Mouse (Mus musculus) MEL (cell line): Measurements from ENCODE around the gene Gramd1b. TPM values are rescaled to one million over a fixed set of nuclear protein-coding genes. Genes with fewer than 3 reads are reported as not detected.

Experiments used
- DNase-seq: peaks from one replicate; pipeline ENCODE4 v3.0.0; 2011; ENCODE audit warnings: low read depth, low spot score
- H3K27ac ChIP-seq: 2 replicates; pipeline ENCODE4 v1.5.1; 2012; ENCODE audit warnings: low read depth, mild to moderate bottlenecking, control low read depth, low read length, moderate library complexity; ENCODE audit not compliant: control insufficient read depth
- H3K27me3 ChIP-seq, 2 experiments: fragments of 150-350 bp in 1 of 2; sonication (generic) in 1 of 2; 2 replicates each; pipeline ENCODE4 v1.6.1; 2012; ENCODE audit warnings: low read length in 2 of 2, mild to moderate bottlenecking in 2 of 2, improper control_type of control experiment in 1 of 2, moderate library complexity in 1 of 2; ENCODE audit not compliant: insufficient read depth in 2 of 2, control insufficient read depth in 1 of 2
- H3K36me3 ChIP-seq, 2 experiments: 2 replicates each; pipeline ENCODE4 v1.6.1; 2012 to 2014; ENCODE audit warnings: low read length in 2 of 2, improper control_type of control experiment in 1 of 2, inconsistent platforms in 1 of 2, mild to moderate bottlenecking in 1 of 2; ENCODE audit not compliant: insufficient read depth in 2 of 2, control insufficient read depth in 1 of 2
- H3K4me1 ChIP-seq, 2 experiments: fragments of 150-350 bp in 1 of 2; sonication (generic) in 1 of 2; 2 replicates each; pipeline ENCODE4 v1.6.1; 2012; ENCODE audit warnings: low read length in 2 of 2, improper control_type of control experiment in 1 of 2, mild to moderate bottlenecking in 1 of 2; ENCODE audit not compliant: insufficient read depth in 2 of 2, control insufficient read depth in 1 of 2
- H3K4me3 ChIP-seq, 2 experiments: fragments of 150-350 bp in 1 of 2; sonication (generic) in 1 of 2; 2 replicates each; pipeline ENCODE4 v1.5.1; 2012; ENCODE audit warnings: low read depth in 2 of 2, low read length in 2 of 2, mild to moderate bottlenecking in 2 of 2, moderate library complexity in 2 of 2, control low read depth in 1 of 2, improper control_type of control experiment in 1 of 2; ENCODE audit not compliant: control insufficient read depth in 1 of 2, insufficient read depth in 1 of 2
- H3K79me2 ChIP-seq: 2 replicates; pipeline ENCODE4 v1.6.1; 2012; ENCODE audit warnings: mild to moderate bottlenecking, low read length, moderate library complexity; ENCODE audit not compliant: control insufficient read depth, poor library complexity, insufficient read depth
- H3K9ac ChIP-seq: 2 replicates; pipeline ENCODE4 v1.6.1; 2012; ENCODE audit warnings: low read depth, mild to moderate bottlenecking, control low read depth, low read length, moderate library complexity; ENCODE audit not compliant: control insufficient read depth, poor library complexity, severe bottlenecking
- H3K9me3 ChIP-seq: fragments of 150-350 bp; sonication (generic); replicated peaks from 2 replicates; pipeline ENCODE4 v1.6.1; 2012; ENCODE audit warnings: mild to moderate bottlenecking, low read length, improper control_type of control experiment, moderate library complexity; ENCODE audit not compliant: insufficient read depth
- CHD1 ChIP-seq: IDR thresholded peaks from 2 replicates; pipeline ENCODE4 v1.6.1; 2012; ENCODE audit warnings: low read depth, mild to moderate bottlenecking, inconsistent platforms, low read length, improper control_type of control experiment
- E2F4 ChIP-seq: IDR thresholded peaks from 2 replicates; pipeline ENCODE4 v1.6.1; 2011; ENCODE audit warnings: low read depth, low read length, improper control_type of control experiment, borderline replicate concordance
- ELF1 ChIP-seq: IDR thresholded peaks from 2 replicates; pipeline ENCODE4 v1.6.1; 2014; ENCODE audit warnings: low read depth, mild to moderate bottlenecking, inconsistent platforms, low read length, improper control_type of control experiment, moderate library complexity
- EP300 ChIP-seq, 2 experiments: IDR thresholded peaks; 2 replicates each; pipeline ENCODE4 v1.6.1; 2011; ENCODE audit warnings: improper control_type of control experiment in 2 of 2, low read length in 2 of 2, low read depth in 1 of 2, mild to moderate bottlenecking in 1 of 2
- ETS1 ChIP-seq: IDR thresholded peaks from 2 replicates; pipeline ENCODE4 v1.6.1; 2012; ENCODE audit warnings: low read depth, mild to moderate bottlenecking, inconsistent platforms, low read length, improper control_type of control experiment, moderate library complexity
- HCFC1 ChIP-seq: IDR thresholded peaks from 2 replicates; pipeline ENCODE4 v1.6.1; 2012; ENCODE audit warnings: low read depth, mild to moderate bottlenecking, inconsistent platforms, low read length, improper control_type of control experiment, moderate library complexity
- KAT2A ChIP-seq: conservative IDR thresholded peaks from 2 replicates; pipeline ENCODE4 v1.6.1; 2012; ENCODE audit warnings: low read depth, low read length, improper control_type of control experiment, inconsistent platforms
- MAFK ChIP-seq: IDR thresholded peaks from 2 replicates; pipeline ENCODE4 v1.6.1; 2011; ENCODE audit warnings: low read depth, mild to moderate bottlenecking, low read length, improper control_type of control experiment, borderline replicate concordance
- MAZ ChIP-seq: IDR thresholded peaks from 2 replicates; pipeline ENCODE4 v1.6.1; 2012; ENCODE audit warnings: low read depth, mild to moderate bottlenecking, inconsistent platforms, low read length, improper control_type of control experiment
- MXI1 ChIP-seq: IDR thresholded peaks from 2 replicates; pipeline ENCODE4 v1.6.1; 2011; ENCODE audit warnings: mild to moderate bottlenecking, low read depth, low read length, improper control_type of control experiment
- NRF1 ChIP-seq: IDR thresholded peaks from 2 replicates; pipeline ENCODE4 v1.6.1; 2014; ENCODE audit warnings: low read depth, mild to moderate bottlenecking, inconsistent platforms, low read length, improper control_type of control experiment, moderate library complexity; ENCODE audit not compliant: poor library complexity, insufficient read depth, severe bottlenecking
- POLR2A ChIP-seq, 2 experiments: IDR thresholded peaks; 2 replicates each; pipeline ENCODE4 v1.6.1; 2011 to 2012; ENCODE audit warnings: low read length in 2 of 2, mild to moderate bottlenecking in 2 of 2, control low read depth in 1 of 2, improper control_type of control experiment in 1 of 2, low read depth in 1 of 2, moderate library complexity in 1 of 2; ENCODE audit not compliant: control insufficient read depth in 1 of 2, insufficient read depth in 1 of 2, poor library complexity in 1 of 2
- POLR2AphosphoS2 ChIP-seq: IDR thresholded peaks from 2 replicates; pipeline ENCODE4 v1.6.1; 2011; ENCODE audit warnings: low read length, improper control_type of control experiment
- POLR2AphosphoS5 ChIP-seq: IDR thresholded peaks from 2 replicates; pipeline ENCODE4 v1.6.1; 2012; ENCODE audit warnings: low read depth, borderline replicate concordance, mild to moderate bottlenecking, inconsistent platforms, low read length, moderate library complexity, mixed read lengths
- RAD21 ChIP-seq: IDR thresholded peaks from 2 replicates; pipeline ENCODE4 v1.6.1; 2011; ENCODE audit warnings: mild to moderate bottlenecking, low read depth, low read length, improper control_type of control experiment
- RCOR1 ChIP-seq: IDR thresholded peaks from 2 replicates; pipeline ENCODE4 v1.6.1; 2012; ENCODE audit warnings: low read depth, mild to moderate bottlenecking, inconsistent platforms, low read length, improper control_type of control experiment
- SMC3 ChIP-seq: IDR thresholded peaks from 2 replicates; pipeline ENCODE4 v1.6.1; 2011; ENCODE audit warnings: low read depth, low read length, improper control_type of control experiment
- TAL1 ChIP-seq: IDR thresholded peaks from 2 replicates; pipeline ENCODE4 v1.6.1; 2012; ENCODE audit warnings: mild to moderate bottlenecking, inconsistent platforms, low read length, moderate library complexity, mixed read lengths
- TBP ChIP-seq: IDR thresholded peaks from 2 replicates; pipeline ENCODE4 v1.8.0; 2011; ENCODE audit warnings: low read depth, low read length, improper control_type of control experiment
- TCF12 ChIP-seq: IDR thresholded peaks from 2 replicates; pipeline ENCODE4 v1.6.1; 2014; ENCODE audit warnings: low read depth, mild to moderate bottlenecking, inconsistent platforms, low read length, improper control_type of control experiment, moderate library complexity
- USF1 ChIP-seq: IDR thresholded peaks from 2 replicates; pipeline ENCODE4 v1.6.1; 2014; ENCODE audit warnings: low read depth, mild to moderate bottlenecking, inconsistent platforms, low read length, improper control_type of control experiment, moderate library complexity
- ZC3H11A ChIP-seq: IDR thresholded peaks from 2 replicates; pipeline ENCODE4 v1.6.1; 2012; ENCODE audit warnings: low read depth, mild to moderate bottlenecking, inconsistent platforms, low read length, improper control_type of control experiment
- ZMIZ1 ChIP-seq: IDR thresholded peaks from 2 replicates; pipeline ENCODE4 v1.6.1; 2012; ENCODE audit warnings: low read depth, mild to moderate bottlenecking, inconsistent platforms, low read length, improper control_type of control experiment, moderate library complexity
- polyA plus RNA-seq, 2 experiments: library from polyadenylated mRNA; stranded (reverse) in 1 of 2; unstranded in 1 of 2; fragments of >175 nt in 1 of 2; fragments of >200 nt in 1 of 2; gene quantifications; 2 replicates each; pipeline versions ENCODE4 v1.2.1 to v1.2.4; 2012; ENCODE audit warnings: low replicate concordance in 2 of 2, low read depth in 1 of 2; ENCODE audit not compliant: insufficient read length in 2 of 2, insufficient read depth in 1 of 2, missing spikeins in 1 of 2
- total RNA-seq: library from RNA; depleted of rRNA; stranded (reverse); fragments of 300-350 nt; gene quantifications from 2 replicates; pipeline ENCODE4 v1.2.3, GENCODE M21; 2012

Gene Gramd1b
- total and polyA plus RNA-seq, 3 experiments, result not detected

DNA sequence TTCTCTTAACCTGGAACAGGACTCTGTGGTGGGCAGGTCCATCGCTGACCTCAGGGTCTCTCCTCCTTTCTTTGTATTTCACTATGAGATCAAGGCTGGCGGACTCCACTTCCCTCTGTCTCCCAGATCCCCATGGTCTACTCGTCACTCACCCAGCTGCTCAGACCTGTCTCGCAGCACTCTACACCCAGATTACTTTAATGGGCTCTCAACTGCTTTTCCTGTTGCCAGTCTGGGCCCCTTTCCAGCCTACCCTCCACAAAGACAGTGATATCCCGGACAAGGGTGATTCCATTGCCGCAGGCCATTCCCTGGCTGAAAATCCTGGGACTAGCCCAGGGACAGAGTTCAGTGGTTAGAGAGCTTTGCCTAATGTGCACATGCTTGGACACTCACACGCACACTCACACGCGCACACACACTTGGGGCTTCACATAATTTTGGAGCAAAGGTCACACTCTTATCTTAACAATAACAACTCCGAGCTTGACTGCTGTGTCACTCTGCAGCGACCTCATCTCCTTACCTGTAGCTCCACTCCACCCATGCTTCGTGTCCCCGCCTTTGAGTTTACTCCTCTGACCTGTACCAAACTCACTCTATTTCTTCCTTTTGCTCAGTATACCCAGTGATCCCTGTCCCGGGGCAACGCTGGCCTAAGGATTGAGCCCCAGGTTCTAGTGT, 110.4 kb downstream of the Gramd1b start:
- H3K4me3 ChIP-seq, result no peak overlapping the region

DNA sequence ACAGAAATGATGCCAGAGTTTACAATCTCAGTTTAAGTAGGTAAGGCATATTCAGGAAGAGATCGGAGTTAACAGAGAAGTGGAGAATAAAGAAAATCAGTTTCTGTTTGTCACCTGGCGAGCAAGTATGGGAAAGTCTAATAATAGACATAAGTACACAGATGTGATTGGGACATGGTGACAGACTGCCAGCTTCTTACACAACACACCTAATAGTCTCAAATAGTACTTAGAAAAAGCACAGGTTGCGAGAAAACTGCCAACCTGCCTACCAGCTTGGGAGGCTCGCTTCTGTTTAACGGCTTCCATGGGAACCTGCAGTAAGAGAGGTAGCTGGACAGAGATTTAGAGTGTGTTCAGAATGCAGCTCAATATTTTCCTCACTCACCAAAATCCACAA, 112.4 kb downstream of the Gramd1b start:
- Histone ChIP-seq H3K27ac (no peak overlapping the region), H3K36me3 (no peaks in the 10 kb centered on the region), H3K27me3 (no peaks in the 10 kb centered on the region), H3K9me3 (no peaks in the 10 kb centered on the region), H3K79me2 (no peaks in the 10 kb centered on the region), H3K9ac (no peak overlapping the region), H3K4me3 (no peak overlapping the region), H3K4me1 (no peaks in the 10 kb centered on the region)
- DNase-seq, result no peak
- TF ChIP-seq POLR2AphosphoS5 (no peak), POLR2A (IDR thresholded peaks at IDR 0.05; ENCODE audit: control insufficient read depth in 1 of 2, insufficient read depth in 1 of 2, low read depth in 1 of 2, low read length in 2 of 2, poor library complexity in 1 of 2) (no peak), KAT2A (no peak), HCFC1 (no peak), POLR2AphosphoS2 (no peak), MAFK (no peak), ETS1 (no peak), TCF12 (no peak), SMC3 (no peak), ELF1 (no peak), TAL1 (no peak), RAD21 (no peak), MXI1 (no peak), TBP (no peak), MAZ (no peak)

More for the DNA sequence above, 110.4 kb downstream of the Gramd1b start:
- H3K4me1 ChIP-seq, result no peaks in the 10 kb centered on the region
- DNase-seq, result no peak
- no peaks in the 10 kb centered on the region for H3K79me2 ChIP-seq
- no peaks in the 10 kb centered on the region for H3K36me3 ChIP-seq
- TF ChIP-seq USF1 (no peak), HCFC1 (no peak), EP300 (IDR thresholded peaks at IDR 0.05; ENCODE audit: low read depth in 1 of 2, low read length in 2 of 2) (no peak), E2F4 (no peak), CHD1 (no peak), NRF1 (no peak), TCF12 (no peak), POLR2A (IDR thresholded peaks at IDR 0.05; ENCODE audit: control insufficient read depth in 1 of 2, insufficient read depth in 1 of 2, low read depth in 1 of 2, low read length in 2 of 2, poor library complexity in 1 of 2) (no peak), ZMIZ1 (no peak), MXI1 (no peak), ELF1 (no peak), SMC3 (no peak), ZC3H11A (no peak), RCOR1 (no peak)
- TF ChIP-seq, all 39 proteins: peak for 0
- Histone ChIP-seq H3K27me3 (no peaks in the 10 kb centered on the region), H3K27ac (no peak overlapping the region), H3K9ac (no peak overlapping the region), H3K9me3 (no peaks in the 10 kb centered on the region)
